18 mouse cellular contexts compared by ENCODE assay signal in the genomic region with DNA sequence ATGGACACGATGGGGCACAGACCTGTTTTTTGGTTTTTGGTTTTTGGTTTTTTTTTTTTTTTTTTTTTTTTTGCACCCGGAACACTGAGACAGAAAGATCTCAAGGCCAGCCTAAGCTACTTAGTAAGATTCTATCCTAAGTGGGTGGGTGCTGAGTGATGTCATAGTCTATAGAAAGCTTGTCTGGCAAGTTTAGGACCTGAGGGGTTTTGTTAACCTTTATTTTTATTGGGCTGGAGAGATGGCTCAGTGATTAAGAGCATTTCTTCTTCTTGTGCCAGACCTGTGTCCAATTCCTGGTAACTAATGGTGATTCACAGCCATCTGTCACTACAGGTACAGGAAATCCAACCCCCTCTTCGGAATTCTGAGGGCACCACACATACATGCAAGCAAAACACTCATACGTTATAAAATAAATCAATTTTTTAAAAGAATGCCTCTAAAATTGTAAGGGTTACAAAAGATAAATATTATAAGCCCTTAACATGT. TPM values are rescaled to one million over a fixed set of nuclear protein-coding genes. Genes with fewer than 3 reads are reported as not detected.
"Had no signal": no experiment of that assay in that cellular context is flagged by ENCODE, and none has a peak within 500 bp of the region (broad histone marks: within the 10 kb centered on the region; RNA-seq: fewer than 3 reads in every experiment).

No protein-coding gene starts in this region.

- H3K27me3 ChIP-seq: lung, embryonic 15.5 days; neural tube, embryonic 12.5 days; stomach, embryonic 15.5 days had no signal

- H3K9me3 ChIP-seq: lung, embryonic 15.5 days; megakaryocyte, embryonic 14.5 days; midbrain, embryonic 13.5 days; midbrain, embryonic 15.5 days; neural tube, embryonic 12.5 days; stomach, embryonic 15.5 days had no signal

- H3K27ac ChIP-seq: lung, embryonic 15.5 days; macrophage; midbrain, embryonic 13.5 days; midbrain, embryonic 15.5 days; neural tube, embryonic 12.5 days; stomach, embryonic 15.5 days; stomach, postnatal 0 days had no signal

- DNase-seq: lung, adult 18-20 months; lung, postnatal 36 days; right cerebral cortex, postnatal 14 days; thymus, adult 2 months; thymus, postnatal 25 days; thymus, postnatal 4 days had no signal

- H3K4me3 ChIP-seq: lung, embryonic 15.5 days; midbrain, embryonic 13.5 days; midbrain, embryonic 15.5 days; neural tube, embryonic 12.5 days; stomach, embryonic 15.5 days had no signal

- H3K4me2 ChIP-seq: midbrain, embryonic 11.5 days; midbrain, embryonic 13.5 days; midbrain, embryonic 15.5 days; neural tube, embryonic 12.5 days; stomach, embryonic 15.5 days had no signal

- ATAC-seq: lung, postnatal 0 days; midbrain, embryonic 13.5 days; midbrain, embryonic 15.5 days had no signal

- H3K36me3 ChIP-seq: lung, embryonic 15.5 days; midbrain, embryonic 13.5 days; midbrain, embryonic 15.5 days; neural tube, embryonic 12.5 days; stomach, embryonic 15.5 days had no signal

- H3K9ac ChIP-seq: lung, embryonic 15.5 days; midbrain, embryonic 13.5 days; midbrain, embryonic 15.5 days; neural tube, embryonic 12.5 days; stomach, embryonic 15.5 days had no signal

RNA-seq across cellular contexts. Expression of gene Gm10300, which starts 6.0 kb away (rescaled TPM):
- polyA plus RNA-seq: midbrain, embryonic 11.5 days; midbrain, embryonic 13.5 days; midbrain, embryonic 15.5 days; neural tube, embryonic 12.5 days; neural tube, embryonic 14.5 days; stomach, postnatal 0 days; testis, adult 2 months had no signal
